Mouse (Mus musculus) left cerebral cortex, postnatal 36 days (tissue): ENCODE measurements at regions not wholly inside any gene's neighbourhood (a gene's known extent, or its start where the extent isn't known, plus 50 kb on each side); places are given as distances from the start of the nearest gene placed in this dataset.

Experiments used
- DNase-seq, 2 experiments: peaks; one replicate each; pipeline ENCODE4 v3.0.0; 2021 to 2022; ENCODE audit warnings: low spot score in 2 of 2, mixed read lengths in 1 of 2
- intact Hi-C: fragments of 180-260 bp; cut with DNase I; formaldehyde crosslinking; loops from one replicate; pipeline ENCODE4 v1.15.1; 2025

DNA sequence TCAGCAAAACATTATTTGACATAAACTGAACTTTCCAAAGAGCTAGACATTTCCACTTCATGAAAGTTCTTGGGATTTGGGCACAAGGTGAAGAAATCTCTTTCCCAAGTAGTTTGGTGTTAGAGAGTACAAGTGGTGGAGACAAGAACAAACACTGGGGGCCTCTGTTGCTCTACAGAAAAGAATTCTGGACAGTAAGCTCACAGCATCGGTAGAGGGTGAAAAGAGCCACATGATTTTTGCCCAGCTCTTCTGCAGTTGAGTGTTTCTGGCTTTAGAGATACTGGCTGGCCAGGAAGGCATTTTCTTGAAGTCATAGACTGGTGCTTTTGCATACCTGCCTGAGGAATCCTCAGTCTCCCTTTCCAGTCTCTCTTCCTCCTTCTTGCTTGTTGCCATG lies 127.8 kb downstream of the Stk31 start:
- intact Hi-C loops = loop anchor here (5.0 kb wide), 2 partner anchors 589 to 1014 kb away; partner anchors contain the start of gene Mpp6
- DNase-seq = no peak

DNA sequence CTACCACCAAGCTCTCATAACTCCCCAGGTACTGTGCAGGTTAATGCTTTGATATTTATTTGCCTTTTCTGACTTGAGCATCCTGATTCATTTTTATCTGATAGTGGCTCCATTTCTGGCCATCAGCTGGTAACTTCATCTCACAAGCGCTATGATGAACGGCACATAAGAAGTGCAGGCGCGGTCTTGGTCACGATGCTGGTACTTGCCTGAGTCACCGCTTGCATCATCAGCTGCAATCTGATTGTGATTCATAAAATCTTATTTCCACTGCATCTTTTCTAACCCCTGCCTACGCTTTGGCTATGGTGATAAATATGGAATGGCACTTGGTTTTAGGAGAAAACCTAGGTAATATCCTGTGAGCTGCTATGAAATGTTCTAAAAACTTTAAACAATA lies 128.3 kb downstream of the Stk31 start:
- intact Hi-C loops = loop anchor here (5.0 kb wide), 2 partner anchors 589 to 1014 kb away; partner anchors contain the start of gene Mpp6
- no peak for DNase-seq

DNA sequence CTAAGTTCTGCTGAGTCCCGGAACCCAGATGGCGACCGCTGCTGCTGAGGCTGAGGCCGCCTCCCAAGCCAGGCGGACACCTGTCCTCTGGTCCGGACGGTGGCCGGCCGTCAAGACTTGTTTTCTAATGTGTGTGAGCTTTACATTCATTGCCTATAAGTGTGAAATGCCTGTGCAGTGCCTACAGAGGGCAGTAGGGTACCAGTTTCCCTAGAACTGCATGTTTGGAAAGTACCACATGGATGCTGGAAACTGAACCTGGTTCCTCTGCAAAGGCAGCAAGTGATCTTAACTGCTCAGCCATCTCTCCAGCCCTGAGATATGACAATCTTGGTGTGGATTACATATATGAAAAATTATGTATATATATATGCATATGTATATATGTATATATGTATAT lies 138.6 kb downstream of the Stk31 start:
- DNase-seq = no peak
- intact Hi-C loops = no loop called here

DNA sequence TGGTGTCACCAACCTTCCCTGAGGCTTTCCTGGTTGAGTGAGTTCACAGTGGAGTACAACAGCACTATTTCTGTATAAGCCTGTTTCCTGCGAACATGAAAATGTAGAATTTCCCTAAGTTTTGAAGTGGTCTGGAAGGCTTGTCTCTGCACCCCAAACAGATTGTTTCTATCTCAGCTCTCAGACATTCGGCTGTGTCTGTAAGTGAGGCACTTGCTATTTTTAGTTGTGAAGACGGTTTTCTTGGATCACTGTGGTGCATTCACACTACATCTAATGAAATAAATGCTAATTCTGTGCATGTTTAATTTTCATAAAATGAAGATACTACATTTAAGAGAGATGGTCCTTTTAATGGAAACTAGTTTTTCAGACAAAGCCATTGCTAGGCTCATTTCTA lies 139.1 kb downstream of the Stk31 start:
- no peak for DNase-seq
- intact Hi-C loops = no loop called here

DNA sequence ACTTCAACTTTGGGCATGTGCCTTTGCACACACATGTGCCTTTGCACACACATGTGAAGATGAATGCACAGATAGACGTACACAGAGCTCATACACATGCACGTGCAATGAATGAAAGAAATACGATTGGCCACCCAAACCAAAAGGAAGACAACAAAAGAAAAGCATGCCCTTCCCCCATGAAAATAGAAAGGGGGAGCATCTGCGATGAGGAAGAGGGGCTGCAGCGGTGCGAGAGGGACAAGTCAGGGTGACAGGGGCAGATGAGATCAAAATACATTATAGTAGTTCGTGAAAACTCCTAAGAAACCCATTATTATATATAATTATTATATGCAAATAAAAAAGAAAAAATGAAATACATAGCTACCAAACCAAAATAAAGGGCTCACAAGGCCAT lies 149.5 kb downstream of the Stk31 start:
- intact Hi-C loops = no loop called here
- DNase-seq = no peak

DNA sequence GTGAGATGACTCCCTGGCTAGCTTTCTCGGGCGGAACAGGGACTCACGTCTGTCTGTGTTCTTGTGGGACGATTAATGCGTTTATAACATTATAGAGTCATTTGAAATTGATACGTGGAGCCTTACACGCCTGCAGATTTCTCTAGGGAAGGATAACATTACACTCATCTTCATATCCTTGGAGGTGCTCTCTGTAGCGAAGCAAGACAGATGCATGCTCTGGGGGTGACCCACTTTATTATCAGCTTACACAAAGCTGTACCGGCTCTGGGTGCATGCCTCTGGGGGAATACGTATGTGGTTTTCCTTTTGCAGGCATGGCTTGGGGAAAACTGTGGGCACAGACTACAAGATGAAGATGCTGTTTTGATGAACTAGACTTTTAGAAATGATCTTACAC lies 159.7 kb downstream of the Stk31 start:
- intact Hi-C loops = no loop called here
- no peak for DNase-seq

DNA sequence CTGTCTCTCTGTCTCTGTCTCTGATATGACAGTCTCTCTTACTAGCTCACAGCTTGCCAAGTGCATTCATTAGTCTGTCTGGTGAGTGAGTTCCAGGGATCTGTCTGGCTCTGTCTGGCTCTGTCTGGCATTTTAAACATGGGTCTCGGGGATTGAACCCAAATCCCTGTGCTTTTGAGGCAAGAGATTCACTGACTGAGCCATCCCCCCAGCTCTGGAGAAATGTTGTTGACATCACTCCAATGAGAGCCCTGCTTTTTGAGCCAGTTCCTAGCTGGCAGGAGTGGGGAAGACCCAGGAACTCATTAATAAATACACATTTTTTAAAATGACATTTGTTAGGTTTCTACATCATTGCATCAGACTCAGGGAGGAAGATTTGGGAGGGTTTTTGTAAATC lies 163.1 kb downstream of the Stk31 start:
- intact Hi-C loops = no loop called here
- DNase-seq = no peak

DNA sequence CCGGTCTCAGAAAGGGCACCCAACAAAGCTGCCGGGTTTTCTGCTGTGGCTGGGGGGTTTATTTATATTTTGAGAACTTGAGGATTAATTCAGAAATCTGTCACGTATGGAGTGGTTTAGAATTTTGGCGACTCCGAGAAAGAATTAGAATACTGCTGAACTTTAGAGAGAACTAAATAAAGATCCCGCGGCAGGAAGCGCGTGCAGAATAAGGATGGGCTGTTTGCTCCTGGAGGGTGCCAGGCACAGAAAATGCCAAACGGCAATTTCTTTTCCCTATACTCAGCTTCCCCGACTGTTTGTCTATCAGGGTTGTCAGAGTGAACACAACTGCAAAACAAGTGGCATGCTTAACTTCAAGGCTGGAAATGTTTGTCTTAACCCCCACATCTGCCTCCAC lies 163.7 kb downstream of the Stk31 start:
- no peak for DNase-seq
- intact Hi-C loops = no loop called here

DNA sequence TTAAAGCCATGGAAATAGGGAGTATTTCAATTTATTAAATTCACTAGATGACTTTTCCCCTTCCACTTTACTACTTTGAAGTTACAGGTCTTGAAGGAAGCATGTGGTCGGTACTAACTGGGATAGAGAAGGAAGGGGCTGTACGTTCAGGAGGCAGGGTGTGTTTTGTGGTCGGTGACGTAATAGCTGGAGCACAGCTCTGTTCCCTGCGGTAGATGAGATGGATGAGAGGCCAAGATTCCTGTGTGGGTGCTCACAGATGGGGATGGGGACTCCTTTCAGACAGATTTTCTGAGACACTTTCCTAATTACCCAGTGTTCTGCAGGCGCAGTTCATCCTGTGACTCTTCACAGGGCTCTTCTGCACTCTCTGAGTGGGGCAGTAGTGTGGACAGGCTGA lies 182.9 kb downstream of the Stk31 start:
- DNase-seq = no peak
- intact Hi-C loops = no loop called here

DNA sequence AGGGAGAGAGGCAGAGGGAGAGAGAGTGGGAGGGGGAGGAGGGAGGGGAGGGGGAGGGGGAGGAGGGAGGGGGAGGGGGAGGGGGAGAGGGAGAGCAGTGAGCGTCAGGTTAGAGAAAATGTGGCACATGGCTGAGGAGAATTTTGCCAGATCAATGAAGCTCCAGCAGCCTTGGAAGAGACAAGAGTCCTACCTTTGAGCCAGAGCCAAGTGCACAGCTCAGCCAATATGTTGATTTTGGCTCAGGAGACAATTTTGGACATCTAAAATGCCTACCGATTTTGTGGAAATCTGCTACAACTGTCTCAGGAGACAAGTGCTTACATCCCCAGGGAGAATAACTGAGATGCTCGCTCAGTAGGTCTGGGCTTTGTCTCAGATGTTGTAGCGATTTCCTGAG lies 184.3 kb downstream of the Stk31 start:
- DNase-seq = no peak
- intact Hi-C loops = no loop called here

DNA sequence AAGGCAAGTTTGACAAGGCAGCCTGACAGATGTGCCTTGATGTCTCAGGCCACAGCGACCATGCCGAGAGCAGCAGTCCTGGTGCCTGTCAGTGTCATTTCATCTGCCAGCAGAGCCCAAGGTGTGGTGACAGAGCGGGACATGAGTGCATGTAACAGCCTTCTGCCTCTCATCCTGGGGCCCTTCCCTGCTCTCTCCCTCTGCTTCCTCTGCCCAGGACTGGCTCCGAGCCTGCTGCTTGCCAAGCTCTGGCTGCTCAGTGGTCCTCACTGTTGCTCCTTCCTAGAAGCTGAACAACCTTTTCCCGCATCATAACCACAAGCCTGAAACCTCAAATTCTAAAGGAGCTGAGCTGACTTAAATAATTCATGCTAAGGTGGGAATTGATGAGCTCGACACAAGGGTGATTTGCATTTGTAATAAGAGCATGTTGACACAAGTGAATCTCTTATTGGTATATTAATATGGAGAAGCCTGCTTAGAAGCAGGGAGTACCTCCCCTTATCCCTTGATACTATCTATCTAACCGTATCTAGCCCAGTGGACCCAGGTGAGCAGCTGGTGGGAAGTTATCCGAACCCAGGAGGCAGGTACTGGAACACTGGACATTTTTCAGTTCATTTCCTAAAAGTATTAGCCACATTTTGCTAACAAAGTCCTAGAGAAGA lies 186.8 kb downstream of the Stk31 start:
- intact Hi-C loops = no loop called here
- DNase-seq = no peak

DNA sequence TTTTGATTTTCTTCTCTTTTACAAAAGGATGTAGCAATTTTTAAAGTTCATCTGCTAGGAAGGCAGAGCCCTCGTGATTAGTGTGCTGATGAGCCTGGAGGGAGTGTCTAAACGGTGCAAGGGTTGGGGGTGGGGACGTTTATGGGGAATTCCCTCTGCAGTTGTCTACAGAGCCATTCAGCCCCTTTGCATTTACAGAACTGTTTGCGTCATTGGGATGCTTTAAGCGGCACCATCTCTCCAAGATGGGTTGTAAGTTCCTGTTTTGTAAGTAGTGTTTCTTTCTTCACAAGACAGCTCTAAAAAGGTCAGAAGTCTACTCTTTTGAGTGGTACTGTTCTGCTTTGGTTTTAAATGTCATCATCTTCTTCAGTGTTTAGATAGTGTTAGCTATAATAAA lies 191.1 kb downstream of the Stk31 start:
- intact Hi-C loops = no loop called here
- DNase-seq = no peak

DNA sequence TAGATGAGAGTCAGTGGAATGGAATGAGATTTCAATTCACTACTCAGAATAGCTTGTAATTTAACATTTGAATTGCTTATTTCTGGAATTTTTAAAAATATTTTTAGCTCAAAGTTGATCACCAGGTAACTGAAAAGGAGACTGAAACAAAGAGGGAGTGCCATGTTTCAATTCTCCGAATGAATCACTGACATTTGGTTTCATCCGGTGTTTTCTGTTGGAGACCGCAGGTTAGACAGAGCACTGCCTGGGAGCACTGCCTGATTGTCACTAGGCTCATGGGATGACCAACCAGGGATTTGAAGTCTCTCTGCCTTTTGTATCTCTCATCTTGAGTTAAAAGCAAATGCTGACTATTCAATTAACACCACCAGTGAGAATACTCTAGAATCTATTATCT lies 193.3 kb downstream of the Stk31 start:
- intact Hi-C loops = no loop called here
- DNase-seq = no peak

DNA sequence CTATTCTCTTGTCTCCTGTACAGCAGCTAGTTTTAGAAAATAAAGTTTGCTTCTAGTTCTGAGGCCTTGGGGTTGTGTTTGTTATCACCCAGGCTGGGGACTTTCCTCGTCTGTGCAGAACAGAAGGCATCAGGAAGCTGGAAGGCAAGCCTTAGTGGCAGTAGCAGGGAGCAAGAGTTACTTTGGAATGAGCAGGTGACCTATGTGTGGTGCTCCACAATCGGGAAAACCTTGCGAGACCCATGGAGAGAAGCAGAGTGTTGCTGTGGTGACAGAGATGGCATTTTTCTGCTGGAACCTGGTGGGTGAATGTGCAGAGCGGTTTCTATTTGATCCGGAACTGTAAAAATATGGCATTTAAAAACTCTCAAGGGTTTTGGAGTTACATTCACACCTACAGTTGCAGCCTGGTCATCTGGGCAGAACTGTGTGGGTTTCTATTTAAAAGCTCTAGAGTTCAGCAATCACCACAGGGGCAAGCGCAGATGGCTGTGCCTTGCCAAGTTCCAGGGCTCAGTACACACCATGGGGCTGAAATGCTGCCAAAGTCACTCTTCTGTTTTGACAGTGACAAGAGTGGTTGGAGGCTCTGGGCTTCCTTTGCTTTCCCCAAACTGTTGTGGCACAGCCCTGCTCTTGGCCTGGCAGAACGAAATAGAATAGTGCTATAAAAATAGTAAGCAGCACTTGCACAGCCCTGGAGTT lies 195.7 kb downstream of the Stk31 start:
- intact Hi-C loops = no loop called here
- DNase-seq = peak; percentile 14 to 23

DNA sequence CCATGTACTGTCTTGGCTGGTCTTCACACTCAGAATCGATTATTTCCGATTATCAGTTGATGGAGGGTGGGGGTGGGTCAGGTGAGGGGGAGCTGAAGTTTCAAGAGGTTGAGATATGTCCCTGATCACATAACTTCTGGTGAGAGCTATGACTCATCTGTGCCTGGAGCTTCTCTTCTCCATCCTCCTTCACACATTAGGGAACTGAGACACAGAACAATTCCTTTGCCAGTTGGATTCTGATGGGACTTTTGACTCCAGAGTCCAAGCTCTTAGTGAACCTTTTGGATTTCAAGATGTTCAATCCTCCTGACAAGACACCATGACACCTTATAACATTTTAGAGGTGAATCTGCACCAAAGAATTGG lies 196.2 kb downstream of the Stk31 start:
- no peak for DNase-seq
- intact Hi-C loops = no loop called here

DNA sequence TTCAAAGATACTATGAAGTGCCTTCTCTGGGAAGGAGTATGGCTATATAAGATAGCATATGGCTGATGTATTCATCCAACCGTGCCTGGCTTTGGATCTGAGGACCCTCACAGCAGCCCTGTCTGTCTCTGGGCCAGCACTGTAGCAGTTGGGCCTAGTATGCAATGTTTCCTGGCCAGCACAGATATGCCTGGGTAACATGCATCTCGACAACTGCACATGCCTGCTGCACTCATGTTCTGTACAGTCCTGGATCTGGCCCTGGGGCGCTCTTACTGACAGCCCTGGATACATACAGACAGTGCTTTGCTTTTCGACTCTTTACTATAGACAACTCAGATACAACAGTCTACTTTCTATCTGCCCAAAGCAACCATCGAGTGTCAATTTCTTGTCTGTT lies 197.3 kb downstream of the Stk31 start:
- intact Hi-C loops = no loop called here
- no peak for DNase-seq

DNA sequence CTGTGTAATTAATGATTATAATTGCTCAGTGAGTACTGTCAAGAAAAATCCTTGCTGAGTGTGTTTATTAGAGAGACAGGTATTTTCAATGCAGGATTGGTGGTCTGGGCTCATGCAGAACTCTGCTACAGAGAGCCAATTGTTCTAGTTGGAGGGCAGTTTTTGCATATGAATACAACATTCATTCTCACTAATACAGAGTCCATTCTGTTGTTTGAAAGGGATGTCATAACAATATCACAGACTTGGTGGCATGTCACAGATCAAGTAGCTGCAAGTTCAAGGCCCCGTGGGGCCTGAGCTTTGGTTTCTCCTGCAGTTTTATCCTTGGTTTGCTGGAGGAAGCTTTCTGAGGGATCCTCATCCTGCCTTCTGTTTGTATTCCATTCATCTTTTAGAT lies 207.8 kb downstream of the Stk31 start:
- intact Hi-C loops = no loop called here
- no peak for DNase-seq

DNA sequence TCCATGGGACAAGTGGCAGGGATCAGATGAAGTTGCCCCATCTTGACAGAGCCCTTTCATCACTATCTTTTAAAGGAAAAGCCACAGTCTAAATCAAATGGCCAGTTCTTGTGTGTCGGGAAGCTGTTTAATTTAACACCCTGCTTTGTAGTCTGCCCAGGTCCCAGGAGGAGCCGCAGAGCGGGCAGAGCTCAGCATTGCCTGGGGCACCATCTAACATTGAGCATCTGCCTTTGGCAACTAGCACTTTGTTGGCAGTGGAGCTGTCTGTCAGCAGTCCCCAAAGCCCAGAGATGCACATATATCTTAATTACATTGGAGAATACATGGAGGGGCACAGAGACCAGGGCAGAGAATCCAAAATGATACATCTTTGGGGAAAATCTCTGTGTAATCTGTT lies 208.4 kb downstream of the Stk31 start:
- DNase-seq = no peak
- intact Hi-C loops = no loop called here

DNA sequence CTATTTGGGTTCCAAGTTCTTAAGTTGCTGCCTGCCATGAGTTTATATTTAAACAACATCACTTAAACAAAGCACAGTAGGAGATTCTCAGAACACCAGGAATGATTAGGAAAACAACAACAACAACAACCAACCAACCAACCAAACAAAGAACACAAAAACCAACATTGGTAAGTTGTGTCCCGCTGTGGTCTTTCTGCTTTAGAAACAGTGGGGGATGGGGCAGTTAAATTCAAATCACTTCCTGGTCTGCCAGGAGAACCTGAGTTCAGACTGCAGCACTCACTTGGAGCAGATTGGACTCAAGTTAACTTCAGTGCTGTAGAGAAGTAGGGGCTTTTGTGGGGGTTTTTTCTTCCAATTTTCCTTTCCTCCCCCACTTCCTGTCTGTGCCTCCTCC lies 210.6 kb downstream of the Stk31 start:
- intact Hi-C loops = no loop called here
- DNase-seq = no peak

DNA sequence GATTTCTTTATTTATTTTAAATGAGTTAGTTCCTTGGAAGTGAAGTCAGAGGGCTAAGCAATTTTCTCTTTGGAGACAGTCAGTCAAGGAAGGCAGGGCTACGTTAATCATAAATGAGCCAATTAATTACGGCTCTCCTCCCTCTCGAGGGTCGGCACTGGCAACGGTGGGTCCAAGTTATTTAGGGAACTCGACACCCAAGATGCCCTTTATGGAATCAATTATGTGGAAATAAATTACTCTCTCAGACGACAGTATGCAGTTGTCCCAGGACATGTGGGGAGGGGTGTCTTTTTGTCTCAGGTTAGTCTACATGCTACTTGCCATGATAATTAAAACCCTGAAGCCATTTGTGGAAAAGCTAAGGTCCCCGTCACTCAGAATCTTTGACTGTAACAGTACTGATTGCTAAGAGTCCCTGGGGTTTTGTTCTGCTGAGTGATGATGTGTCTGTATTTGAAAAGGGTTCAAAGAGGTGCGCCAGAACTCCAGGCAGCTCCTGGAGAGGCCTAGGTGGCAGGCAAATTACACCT lies 211.3 kb downstream of the Stk31 start:
- no peak for DNase-seq
- intact Hi-C loops = no loop called here

DNA sequence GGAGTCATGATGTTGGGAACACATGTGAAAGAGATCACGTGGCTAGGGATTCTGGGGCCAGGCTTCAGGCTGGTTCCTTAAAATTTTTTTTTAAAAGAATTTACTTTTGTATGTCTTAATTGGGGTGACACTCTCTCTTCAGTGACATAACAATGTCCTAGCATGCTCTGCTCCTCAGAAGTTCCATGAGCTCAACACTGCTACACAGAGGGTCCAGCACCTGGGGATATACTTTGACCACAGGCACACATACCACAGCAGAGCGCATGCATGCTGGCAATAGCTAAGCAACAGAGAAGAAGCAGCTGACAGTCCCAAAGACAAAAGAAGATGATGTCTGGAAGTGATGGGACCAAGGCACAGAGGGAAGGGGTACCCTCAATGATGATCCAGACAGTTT lies 198.4 kb upstream of the Npy start:
- DNase-seq = no peak
- intact Hi-C loops = no loop called here

DNA sequence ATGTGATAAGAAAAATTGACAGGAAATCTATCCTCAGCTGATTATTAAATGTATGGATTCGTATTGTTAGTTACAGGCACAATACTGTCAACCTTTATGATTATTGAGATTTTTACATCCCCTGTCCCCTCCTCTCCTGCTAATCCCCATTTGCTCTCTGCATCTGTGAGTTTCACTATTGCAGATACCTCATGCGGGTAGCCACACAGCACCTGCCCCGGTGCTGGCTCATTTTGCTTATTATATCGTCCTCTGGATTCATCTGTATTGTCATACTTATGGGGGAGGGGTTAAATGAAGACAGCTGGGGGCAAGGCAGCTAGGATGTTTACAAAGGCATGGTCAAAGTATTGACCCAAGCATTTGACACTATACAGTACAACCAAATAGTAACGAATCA lies 197.9 kb upstream of the Npy start:
- no peak for DNase-seq
- intact Hi-C loops = no loop called here
